Mouse (Mus musculus): ENCODE data around the gene March11.

Gene March11

GRCm38 (mm10) chr15:26308629-26309230 is at the start of gene March11:
Gene March11 (plus strand): TSS chr15:26309048.
- no peak for DNase-seq (ENCODE audit: extremely low spot score, low read depth, low spot score)

- no peak for DNase-seq (ENCODE audit: extremely low spot score, low read depth, low spot score)
Measured at GRCm38 (mm10) chr15:26262336-26262735, 46.5 kb upstream of the March11 start.

- no peak for DNase-seq (ENCODE audit: extremely low spot score, low read depth, low spot score)
Measured at GRCm38 (mm10) chr15:26269596-26269995, 39.3 kb upstream of the March11 start.

GRCm38 (mm10) chr15:26276035-26276511 is 32.8 kb upstream of the March11 start:
- no peak for DNase-seq (ENCODE audit: extremely low spot score, low read depth, low spot score)

GRCm38 (mm10) chr15:26276608-26277007 is 32.2 kb upstream of the March11 start:
- DNase-seq (ENCODE audit: extremely low spot score, low read depth, low spot score), result no peak

- DNase-seq (ENCODE audit: extremely low spot score, low read depth, low spot score), result no peak
Measured at GRCm38 (mm10) chr15:26291871-26292270, 17.0 kb upstream of the March11 start.

GRCm38 (mm10) chr15:26292811-26293210 is 16.0 kb upstream of the March11 start:
- DNase-seq (ENCODE audit: extremely low spot score, low read depth, low spot score), result no peak

- DNase-seq (ENCODE audit: extremely low spot score, low read depth, low spot score), result no peak
Measured at GRCm38 (mm10) chr15:26293215-26293614, 15.6 kb upstream of the March11 start.

GRCm38 (mm10) chr15:26298668-26299067 is 10.2 kb upstream of the March11 start:
- no peak for DNase-seq (ENCODE audit: extremely low spot score, low read depth, low spot score)

- peak; percentile 75 for DNase-seq (ENCODE audit: extremely low spot score, low read depth, low spot score)
Measured at GRCm38 (mm10) chr15:26309291-26309931, 563 bp downstream of the March11 start.

- DNase-seq (ENCODE audit: extremely low spot score, low read depth, low spot score), result no peak
Measured at GRCm38 (mm10) chr15:26319866-26320265, 11.0 kb downstream of the March11 start.

- no peak for DNase-seq (ENCODE audit: extremely low spot score, low read depth, low spot score)
Measured at GRCm38 (mm10) chr15:26320402-26320801, 11.6 kb downstream of the March11 start.

GRCm38 (mm10) chr15:26322804-26323203 is 14.0 kb downstream of the March11 start:
- no peak for DNase-seq (ENCODE audit: extremely low spot score, low read depth, low spot score)

- DNase-seq (ENCODE audit: extremely low spot score, low read depth, low spot score), result peak; percentile 20
Measured at GRCm38 (mm10) chr15:26327157-26327556, 18.3 kb downstream of the March11 start.

GRCm38 (mm10) chr15:26335791-26336190 is 26.9 kb downstream of the March11 start:
- no peak for DNase-seq (ENCODE audit: extremely low spot score, low read depth, low spot score)

GRCm38 (mm10) chr15:26337775-26338174 is 28.9 kb downstream of the March11 start:
- DNase-seq (ENCODE audit: extremely low spot score, low read depth, low spot score), result no peak

GRCm38 (mm10) chr15:26338343-26338742 is 29.5 kb downstream of the March11 start:
- no peak for DNase-seq (ENCODE audit: extremely low spot score, low read depth, low spot score)

GRCm38 (mm10) chr15:26340490-26340889 is 31.6 kb downstream of the March11 start:
- DNase-seq (ENCODE audit: extremely low spot score, low read depth, low spot score), result no peak

- no peak for DNase-seq (ENCODE audit: extremely low spot score, low read depth, low spot score)
Measured at GRCm38 (mm10) chr15:26340966-26341365, 32.1 kb downstream of the March11 start.

GRCm38 (mm10) chr15:26344329-26344728 is 35.5 kb downstream of the March11 start:
- no peak for DNase-seq (ENCODE audit: extremely low spot score, low read depth, low spot score)

GRCm38 (mm10) chr15:26353656-26354055 is 44.8 kb downstream of the March11 start:
- DNase-seq (ENCODE audit: extremely low spot score, low read depth, low spot score), result no peak

- DNase-seq (ENCODE audit: extremely low spot score, low read depth, low spot score), result no peak
Measured at GRCm38 (mm10) chr15:26365344-26365743, 56.5 kb downstream of the March11 start.

- DNase-seq (ENCODE audit: extremely low spot score, low read depth, low spot score), result no peak
Measured at GRCm38 (mm10) chr15:26366511-26366910, 57.7 kb downstream of the March11 start.

Data from hindlimb bud, embryonic 11.5 days (tissue).